Comparison of ENCODE assay signal across 12 mouse cellular contexts in genomic region chr4:95476071-95476724, GRCm38 (mm10).
DNase-seq lines count a peak whose midpoint lies in the region; ATAC-seq lines count a peak whose summit lies in the region.
"Had no signal": no experiment of that assay in that cellular context is flagged by ENCODE, and none has a peak within 500 bp of the region (broad histone marks: within the 10 kb centered on the region; RNA-seq: fewer than 3 reads in every experiment).

No protein-coding gene starts in this region.

- no peaks in the 10 kb centered on the region for H3K36me3 ChIP-seq in forebrain, embryonic 16.5 days (ENCODE audit: control insufficient read depth, insufficient read depth)
- no peaks in the 10 kb centered on the region for H3K36me3 ChIP-seq in forebrain, embryonic 12.5 days (replicated peaks)
- H3K36me3 ChIP-seq in limb, embryonic 10.5 days, result no peaks in the 10 kb centered on the region
- H3K36me3 ChIP-seq in liver, embryonic 11.5 days (ENCODE audit: control insufficient read depth, insufficient read depth, low read length), result no peaks in the 10 kb centered on the region
- H3K36me3 ChIP-seq: hindbrain, embryonic 15.5 days; neural tube, embryonic 13.5 days had no signal

- H3K4me2 ChIP-seq in forebrain, embryonic 16.5 days (ENCODE audit: low read length), result no peak overlapping the region
- H3K4me2 ChIP-seq in forebrain, embryonic 12.5 days, result no peak overlapping the region
- no peak overlapping the region for H3K4me2 ChIP-seq in liver, embryonic 11.5 days
- H3K4me2 ChIP-seq: hindbrain, embryonic 15.5 days; neural tube, embryonic 13.5 days had no signal

- no peaks in the 10 kb centered on the region for H3K4me1 ChIP-seq in forebrain, embryonic 16.5 days (replicated peaks; ENCODE audit: control insufficient read depth, insufficient read depth, low read length)
- H3K4me1 ChIP-seq in forebrain, embryonic 12.5 days, result peaks cover 3% of the 10 kb centered on the region; the same call in 1 of the 2 replicates
- peaks cover 12% of the 10 kb centered on the region for H3K4me1 ChIP-seq in limb, embryonic 10.5 days
- H3K4me1 ChIP-seq in liver, embryonic 11.5 days (replicated peaks; ENCODE audit: control insufficient read depth, insufficient read depth, low read length), result no peaks in the 10 kb centered on the region
- H3K4me1 ChIP-seq: hindbrain, embryonic 15.5 days had no signal

- peak; percentile 7 for DNase-seq in testis, postnatal 14 days (ENCODE audit: low spot score)
- no peak for DNase-seq in testis, postnatal 10 days (ENCODE audit: low spot score)
- peak; percentile 40 for DNase-seq in limb, embryonic 10.5 days (ENCODE audit: low spot score)
- DNase-seq in right cerebral cortex, adult 2 months (ENCODE audit: low spot score in 2 of 2), result no peak
- no peak for DNase-seq in liver, embryonic 11.5 days (ENCODE audit: low spot score)
- DNase-seq: B cell, adult 2 months; cerebellum, adult 8-10 months had no signal

- ATAC-seq in forebrain, embryonic 16.5 days, result peak; percentile 20; the same call in 1 of the 2 replicates
- no peak for ATAC-seq in forebrain, embryonic 12.5 days (ENCODE audit: low FRiP score)
- no peak for ATAC-seq in liver, embryonic 11.5 days (replicated peaks; ENCODE audit: low FRiP score)
- ATAC-seq in cerebellum, adult (ENCODE audit: insufficient number of reproducible peaks, low FRiP score, low TSS enrichment), result no peak

- H3K4me3 ChIP-seq in forebrain, embryonic 16.5 days (replicated peaks; ENCODE audit: low read length), result no peak overlapping the region
- no peak overlapping the region for H3K4me3 ChIP-seq in forebrain, embryonic 12.5 days (replicated peaks)
- H3K4me3 ChIP-seq in limb, embryonic 10.5 days, result no peak overlapping the region
- no peak overlapping the region for H3K4me3 ChIP-seq in liver, embryonic 11.5 days (ENCODE audit: low read depth, low read length)
- H3K4me3 ChIP-seq: hindbrain, embryonic 15.5 days; neural tube, embryonic 13.5 days had no signal

- WGBS in forebrain, embryonic 16.5 days, result 52% methylated on average over 12 of the region's 12 CpGs
- 66% methylated on average over 12 of the region's 12 CpGs for WGBS in forebrain, embryonic 12.5 days
- 58% methylated on average over 12 of the region's 12 CpGs for WGBS in limb, embryonic 10.5 days
- WGBS in liver, embryonic 11.5 days, result 74% methylated on average over 12 of the region's 12 CpGs

- H3K27ac ChIP-seq in forebrain, embryonic 16.5 days (ENCODE audit: low read length), result no peak overlapping the region
- H3K27ac ChIP-seq in forebrain, embryonic 12.5 days, result no peak overlapping the region
- peak overlapping the region; percentile 61; the same call in 1 of the 2 replicates for H3K27ac ChIP-seq in limb, embryonic 10.5 days
- H3K27ac ChIP-seq in liver, embryonic 11.5 days (ENCODE audit: low read depth, low read length), result no peak overlapping the region
- H3K27ac ChIP-seq: hindbrain, embryonic 15.5 days; neural tube, embryonic 13.5 days had no signal

- H3K9ac ChIP-seq in forebrain, embryonic 16.5 days (replicated peaks; ENCODE audit: low read depth, low read length), result no peak overlapping the region
- no peak overlapping the region for H3K9ac ChIP-seq in forebrain, embryonic 12.5 days
- H3K9ac ChIP-seq in liver, embryonic 11.5 days (ENCODE audit: low read depth, low read length), result no peak overlapping the region
- H3K9ac ChIP-seq: hindbrain, embryonic 15.5 days; neural tube, embryonic 13.5 days had no signal

- no peaks in the 10 kb centered on the region for H3K9me3 ChIP-seq in forebrain, embryonic 16.5 days (ENCODE audit: control insufficient read depth, low read length)
- no peaks in the 10 kb centered on the region for H3K9me3 ChIP-seq in forebrain, embryonic 12.5 days
- no peaks in the 10 kb centered on the region for H3K9me3 ChIP-seq in limb, embryonic 10.5 days (replicated peaks)
- no peaks in the 10 kb centered on the region for H3K9me3 ChIP-seq in liver, embryonic 11.5 days (ENCODE audit: control insufficient read depth, low read length)
- H3K9me3 ChIP-seq: hindbrain, embryonic 15.5 days; neural tube, embryonic 13.5 days had no signal

- no peaks in the 10 kb centered on the region for H3K27me3 ChIP-seq in forebrain, embryonic 16.5 days (replicated peaks; ENCODE audit: control insufficient read depth, insufficient read depth, low read length)
- no peaks in the 10 kb centered on the region for H3K27me3 ChIP-seq in forebrain, embryonic 12.5 days
- no peaks in the 10 kb centered on the region for H3K27me3 ChIP-seq in limb, embryonic 10.5 days (ENCODE audit: low read depth, poor library complexity, severe bottlenecking)
- H3K27me3 ChIP-seq in liver, embryonic 11.5 days (replicated peaks; ENCODE audit: control insufficient read depth, insufficient read depth, low read length), result no peaks in the 10 kb centered on the region
- H3K27me3 ChIP-seq: hindbrain, embryonic 15.5 days; neural tube, embryonic 13.5 days had no signal

Comparison
In these comparisons a context has a peak if more than half of its experiments do, and no peak if none do; other contexts are left out.
1. DNase-seq: peak in testis, postnatal 14 days (single experiment) and limb, embryonic 10.5 days (single experiment); none in testis, postnatal 10 days (single experiment), right cerebral cortex, adult 2 months (0 of 2) and liver, embryonic 11.5 days (single experiment).